Mouse (Mus musculus) E14TG2a.4 (cell line): ENCODE data around the gene Trip12.
A peak's percentile ranks its signal among the peaks of the same experiment; 100 is the strongest.

Experiments used
- CTCF ChIP-seq: conservative IDR thresholded peaks from 2 replicates; pipeline ENCODE4 v1.5.1; 2014; ENCODE audit warnings: low read length
- NANOG ChIP-seq: IDR thresholded peaks from 2 replicates; pipeline ENCODE4 v1.6.1; 2014; ENCODE audit warnings: borderline replicate concordance, low read length, mixed read lengths
- POU5F1 ChIP-seq: IDR thresholded peaks from 2 replicates; pipeline ENCODE4 v1.6.1; 2014; ENCODE audit warnings: low read length, borderline replicate concordance

- TF ChIP-seq CTCF = peak; percentile 76
- no peak for TF ChIP-seq NANOG
- TF ChIP-seq POU5F1 = no peak
These were observed 44.9 kb upstream of the Trip12 start for GRCm38 (mm10) chr1:84885174-84885573.
